Mouse (Mus musculus) MEL (cell line): ENCODE results near the gene Aldh8a1. TPM values are rescaled to one million over a fixed set of nuclear protein-coding genes. Genes with fewer than 3 reads are reported as not detected.

Experiments used
- DNase-seq: peaks from one replicate; pipeline ENCODE4 v3.0.0; 2011; ENCODE audit warnings: low read depth, low spot score
- H3K27ac ChIP-seq: 2 replicates; pipeline ENCODE4 v1.5.1; 2012; ENCODE audit warnings: low read depth, mild to moderate bottlenecking, control low read depth, low read length, moderate library complexity; ENCODE audit not compliant: control insufficient read depth
- H3K27me3 ChIP-seq, 2 experiments: fragments of 150-350 bp in 1 of 2; sonication (generic) in 1 of 2; 2 replicates each; pipeline ENCODE4 v1.6.1; 2012; ENCODE audit warnings: low read length in 2 of 2, mild to moderate bottlenecking in 2 of 2, improper control_type of control experiment in 1 of 2, moderate library complexity in 1 of 2; ENCODE audit not compliant: insufficient read depth in 2 of 2, control insufficient read depth in 1 of 2
- H3K36me3 ChIP-seq, 2 experiments: 2 replicates each; pipeline ENCODE4 v1.6.1; 2012 to 2014; ENCODE audit warnings: low read length in 2 of 2, improper control_type of control experiment in 1 of 2, inconsistent platforms in 1 of 2, mild to moderate bottlenecking in 1 of 2; ENCODE audit not compliant: insufficient read depth in 2 of 2, control insufficient read depth in 1 of 2
- H3K4me1 ChIP-seq, 2 experiments: fragments of 150-350 bp in 1 of 2; sonication (generic) in 1 of 2; 2 replicates each; pipeline ENCODE4 v1.6.1; 2012; ENCODE audit warnings: low read length in 2 of 2, improper control_type of control experiment in 1 of 2, mild to moderate bottlenecking in 1 of 2; ENCODE audit not compliant: insufficient read depth in 2 of 2, control insufficient read depth in 1 of 2
- H3K4me3 ChIP-seq, 2 experiments: fragments of 150-350 bp in 1 of 2; sonication (generic) in 1 of 2; 2 replicates each; pipeline ENCODE4 v1.5.1; 2012; ENCODE audit warnings: low read depth in 2 of 2, low read length in 2 of 2, mild to moderate bottlenecking in 2 of 2, moderate library complexity in 2 of 2, control low read depth in 1 of 2, improper control_type of control experiment in 1 of 2; ENCODE audit not compliant: control insufficient read depth in 1 of 2, insufficient read depth in 1 of 2
- H3K79me2 ChIP-seq: 2 replicates; pipeline ENCODE4 v1.6.1; 2012; ENCODE audit warnings: mild to moderate bottlenecking, low read length, moderate library complexity; ENCODE audit not compliant: control insufficient read depth, poor library complexity, insufficient read depth
- H3K9ac ChIP-seq: 2 replicates; pipeline ENCODE4 v1.6.1; 2012; ENCODE audit warnings: low read depth, mild to moderate bottlenecking, control low read depth, low read length, moderate library complexity; ENCODE audit not compliant: control insufficient read depth, poor library complexity, severe bottlenecking
- H3K9me3 ChIP-seq: fragments of 150-350 bp; sonication (generic); replicated peaks from 2 replicates; pipeline ENCODE4 v1.6.1; 2012; ENCODE audit warnings: mild to moderate bottlenecking, low read length, improper control_type of control experiment, moderate library complexity; ENCODE audit not compliant: insufficient read depth
- CTCF ChIP-seq, 3 experiments: IDR thresholded peaks in 2 of 3; conservative IDR thresholded peaks in 1 of 3; 2 replicates each; pipeline ENCODE4 v1.5.1; 2011 to 2012; ENCODE audit warnings: low read length in 3 of 3, low read depth in 2 of 3, mild to moderate bottlenecking in 2 of 3, improper control_type of control experiment in 1 of 3, inconsistent platforms in 1 of 3, mixed read lengths in 1 of 3, moderate library complexity in 1 of 3; ENCODE audit not compliant: control insufficient read depth in 1 of 3, insufficient read depth in 1 of 3, poor library complexity in 1 of 3, severe bottlenecking in 1 of 3
- E2F4 ChIP-seq: IDR thresholded peaks from 2 replicates; pipeline ENCODE4 v1.6.1; 2011; ENCODE audit warnings: low read depth, low read length, improper control_type of control experiment, borderline replicate concordance
- ETS1 ChIP-seq: IDR thresholded peaks from 2 replicates; pipeline ENCODE4 v1.6.1; 2012; ENCODE audit warnings: low read depth, mild to moderate bottlenecking, inconsistent platforms, low read length, improper control_type of control experiment, moderate library complexity
- GABPA ChIP-seq: IDR thresholded peaks from 2 replicates; pipeline ENCODE4 v1.6.1; 2012; ENCODE audit warnings: low read depth, mild to moderate bottlenecking, inconsistent platforms, low read length, improper control_type of control experiment, moderate library complexity
- JUND ChIP-seq: IDR thresholded peaks from 2 replicates; pipeline ENCODE4 v1.6.1; 2011; ENCODE audit warnings: low read depth, mild to moderate bottlenecking, improper control_type of control experiment, low read length
- MAZ ChIP-seq: IDR thresholded peaks from 2 replicates; pipeline ENCODE4 v1.6.1; 2012; ENCODE audit warnings: low read depth, mild to moderate bottlenecking, inconsistent platforms, low read length, improper control_type of control experiment
- MYC ChIP-seq: IDR thresholded peaks from 2 replicates; pipeline ENCODE4 v1.6.1; 2011; ENCODE audit warnings: low read depth, mild to moderate bottlenecking, low read length, improper control_type of control experiment, moderate library complexity
- NRF1 ChIP-seq: IDR thresholded peaks from 2 replicates; pipeline ENCODE4 v1.6.1; 2014; ENCODE audit warnings: low read depth, mild to moderate bottlenecking, inconsistent platforms, low read length, improper control_type of control experiment, moderate library complexity; ENCODE audit not compliant: poor library complexity, insufficient read depth, severe bottlenecking
- POLR2AphosphoS2 ChIP-seq: IDR thresholded peaks from 2 replicates; pipeline ENCODE4 v1.6.1; 2011; ENCODE audit warnings: low read length, improper control_type of control experiment
- POLR2AphosphoS5 ChIP-seq: IDR thresholded peaks from 2 replicates; pipeline ENCODE4 v1.6.1; 2012; ENCODE audit warnings: low read depth, borderline replicate concordance, mild to moderate bottlenecking, inconsistent platforms, low read length, moderate library complexity, mixed read lengths
- SMC3 ChIP-seq: IDR thresholded peaks from 2 replicates; pipeline ENCODE4 v1.6.1; 2011; ENCODE audit warnings: low read depth, low read length, improper control_type of control experiment
- TAL1 ChIP-seq: IDR thresholded peaks from 2 replicates; pipeline ENCODE4 v1.6.1; 2012; ENCODE audit warnings: mild to moderate bottlenecking, inconsistent platforms, low read length, moderate library complexity, mixed read lengths
- TCF12 ChIP-seq: IDR thresholded peaks from 2 replicates; pipeline ENCODE4 v1.6.1; 2014; ENCODE audit warnings: low read depth, mild to moderate bottlenecking, inconsistent platforms, low read length, improper control_type of control experiment, moderate library complexity
- UBTF ChIP-seq: IDR thresholded peaks from 2 replicates; pipeline ENCODE4 v1.6.1; 2012; ENCODE audit warnings: low read depth, mild to moderate bottlenecking, inconsistent platforms, low read length, improper control_type of control experiment, moderate library complexity, borderline replicate concordance; ENCODE audit not compliant: insufficient read depth
- USF1 ChIP-seq: IDR thresholded peaks from 2 replicates; pipeline ENCODE4 v1.6.1; 2014; ENCODE audit warnings: low read depth, mild to moderate bottlenecking, inconsistent platforms, low read length, improper control_type of control experiment, moderate library complexity
- ZMIZ1 ChIP-seq: IDR thresholded peaks from 2 replicates; pipeline ENCODE4 v1.6.1; 2012; ENCODE audit warnings: low read depth, mild to moderate bottlenecking, inconsistent platforms, low read length, improper control_type of control experiment, moderate library complexity
- ZNF384 ChIP-seq: IDR thresholded peaks from 2 replicates; pipeline ENCODE4 v1.6.1; 2012; ENCODE audit warnings: low read depth, mild to moderate bottlenecking, inconsistent platforms, low read length, improper control_type of control experiment
- polyA plus RNA-seq, 2 experiments: library from polyadenylated mRNA; stranded (reverse) in 1 of 2; unstranded in 1 of 2; fragments of >175 nt in 1 of 2; fragments of >200 nt in 1 of 2; gene quantifications; 2 replicates each; pipeline versions ENCODE4 v1.2.1 to v1.2.4; 2012; ENCODE audit warnings: low replicate concordance in 2 of 2, low read depth in 1 of 2; ENCODE audit not compliant: insufficient read length in 2 of 2, insufficient read depth in 1 of 2, missing spikeins in 1 of 2
- total RNA-seq: library from RNA; depleted of rRNA; stranded (reverse); fragments of 300-350 nt; gene quantifications from 2 replicates; pipeline ENCODE4 v1.2.3, GENCODE M21; 2012

The Aldh8a1 gene
- total and polyA plus RNA-seq, 3 experiments: 0.04 to 0.07 TPM; not detected in 1

- H3K9ac ChIP-seq: no peak overlapping the region
- H3K27me3 ChIP-seq: no peaks in the 10 kb centered on the region
- no peak for DNase-seq
- H3K79me2 ChIP-seq: no peaks in the 10 kb centered on the region
- TF ChIP-seq CTCF (IDR thresholded peaks at IDR 0.05 in 2 of 3, conservative IDR thresholded peaks at IDR 0.05 in 1 of 3; ENCODE audit: control insufficient read depth in 1 of 3, insufficient read depth in 1 of 3, low read depth in 2 of 3, low read length in 3 of 3, poor library complexity in 1 of 3, severe bottlenecking in 1 of 3): no peak
- TF ChIP-seq ZMIZ1: no peak
- TF ChIP-seq TAL1: no peak
- TF ChIP-seq GABPA: no peak
- TF ChIP-seq POLR2AphosphoS2: no peak
- no peak for TF ChIP-seq NRF1
- TF ChIP-seq USF1: no peak
- no peak for TF ChIP-seq TCF12
- no peak for TF ChIP-seq MYC
- TF ChIP-seq JUND: no peak
- no peak for TF ChIP-seq E2F4
- TF ChIP-seq ZNF384: no peak
- no peak for TF ChIP-seq ETS1
- TF ChIP-seq UBTF: no peak
- no peak for TF ChIP-seq SMC3
- no peak for TF ChIP-seq MAZ
- no peak for TF ChIP-seq POLR2AphosphoS5
- no peak overlapping the region for H3K4me3 ChIP-seq
- no peaks in the 10 kb centered on the region for H3K9me3 ChIP-seq
- H3K4me1 ChIP-seq: peaks cover 6 to 9% of the 10 kb centered on the region in 2 experiments
- peaks cover 13 to 35% of the 10 kb centered on the region in 2 experiments for H3K36me3 ChIP-seq
- H3K27ac ChIP-seq: no peak overlapping the region
Observed at GRCm38 (mm10) chr10:21357986-21358385, 19.1 kb upstream of the Aldh8a1 start.

- Histone ChIP-seq H3K9ac (no peak overlapping the region), H3K27me3 (no peaks in the 10 kb centered on the region), H3K36me3 (peaks cover 20 to 37% of the 10 kb centered on the region in 2 experiments), H3K27ac (no peak overlapping the region), H3K4me3 (no peak overlapping the region), H3K9me3 (no peaks in the 10 kb centered on the region), H3K79me2 (no peaks in the 10 kb centered on the region), H3K4me1 (peaks cover 10 to 15% of the 10 kb centered on the region in 2 experiments)
- no peak for TF ChIP-seq GABPA
- DNase-seq: no peak
Observed at GRCm38 (mm10) chr10:21359086-21359485, 18.0 kb upstream of the Aldh8a1 start.
